Mouse (Mus musculus): ENCODE results near the gene 4933411K16Rik. TPM values are rescaled to one million over a fixed set of nuclear protein-coding genes. Genes with fewer than 3 reads are reported as not detected.

4933411K16Rik gene
- total RNA-seq (2015), result not detected in 2 replicates
- not detected in 2 replicates for total RNA-seq (2017)

GRCm38 (mm10) chr19:42051948-42052347 is at the start of gene 4933411K16Rik:
Gene 4933411K16Rik, plus strand, starts transcription at chr19:42052248.
- ATAC-seq (replicated peaks; ENCODE audit: poor library complexity), result no peak

- ATAC-seq (replicated peaks; ENCODE audit: poor library complexity), result no peak
Measured at GRCm38 (mm10) chr19:42004258-42004657, 47.8 kb upstream of the 4933411K16Rik start.

DNA sequence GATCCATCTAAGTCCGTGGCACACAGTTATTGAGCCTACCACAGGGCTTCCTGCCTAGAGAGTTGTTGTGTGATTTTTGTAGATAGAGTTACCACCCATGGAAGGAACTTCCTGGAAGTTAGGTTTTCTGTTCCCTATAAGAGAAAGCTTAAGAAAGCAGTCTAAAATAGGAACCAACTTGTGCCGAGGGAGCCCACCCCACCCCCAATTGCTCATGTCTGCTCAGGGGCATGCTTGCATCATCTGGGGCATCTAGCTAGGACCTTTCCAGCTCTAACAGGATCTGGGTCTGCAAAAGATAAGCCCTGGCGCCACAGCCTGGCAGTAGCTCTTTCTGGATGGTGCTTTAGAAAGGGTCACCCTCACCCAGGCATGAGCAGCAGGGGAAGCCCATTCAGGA is 46.4 kb upstream of the 4933411K16Rik start:
- ATAC-seq (replicated peaks; ENCODE audit: poor library complexity), result peak; percentile 79

DNA sequence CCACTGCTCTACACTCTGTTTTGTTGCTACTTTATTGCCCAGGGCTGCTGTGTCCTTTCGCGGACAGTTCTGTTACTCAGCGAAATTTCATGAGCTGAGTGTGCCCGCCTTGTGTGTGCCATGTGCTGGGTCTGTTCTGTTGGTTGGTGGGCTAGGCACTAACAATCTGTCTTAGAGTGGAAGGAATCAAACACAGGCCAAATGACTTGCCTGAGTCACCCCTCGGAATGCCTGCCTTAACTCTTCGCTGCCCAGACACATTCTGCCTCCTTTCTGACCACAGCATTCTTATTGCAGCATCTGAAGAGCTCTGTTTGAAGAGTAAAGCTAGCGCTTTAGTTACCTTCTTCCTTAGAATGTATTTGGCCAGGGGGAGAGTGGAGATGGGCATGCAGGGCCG is 45.5 kb upstream of the 4933411K16Rik start:
- ATAC-seq (replicated peaks; ENCODE audit: poor library complexity), result no peak

GRCm38 (mm10) chr19:42008586-42008985 is 43.5 kb upstream of the 4933411K16Rik start:
- no peak for ATAC-seq (replicated peaks; ENCODE audit: poor library complexity)

- no peak for ATAC-seq (replicated peaks; ENCODE audit: poor library complexity)
Measured at GRCm38 (mm10) chr19:42009067-42009466, 43.0 kb upstream of the 4933411K16Rik start.

DNA sequence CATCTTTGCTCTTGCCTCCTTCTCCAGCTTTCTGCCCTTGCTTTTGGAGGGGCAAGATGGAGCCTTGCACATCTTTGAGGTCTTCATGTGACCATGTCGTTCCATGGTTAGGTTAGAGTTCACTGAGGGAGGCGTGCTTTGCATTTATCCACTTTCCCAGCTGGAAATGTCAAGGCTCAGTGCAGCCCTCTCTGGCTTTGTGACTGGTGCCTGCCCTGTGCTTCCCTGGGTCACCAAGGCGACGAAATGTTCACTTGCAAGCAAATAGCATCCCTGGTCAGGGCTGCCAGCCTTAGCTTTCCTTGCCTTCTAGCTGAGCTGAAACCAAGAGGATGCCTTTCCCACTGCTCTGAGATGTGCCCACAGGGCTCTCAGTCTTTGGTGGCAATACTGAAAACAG is 41.6 kb upstream of the 4933411K16Rik start:
- ATAC-seq (replicated peaks; ENCODE audit: poor library complexity), result no peak

- no peak for ATAC-seq (replicated peaks; ENCODE audit: poor library complexity)
Measured at GRCm38 (mm10) chr19:42011123-42011522, 40.9 kb upstream of the 4933411K16Rik start.

- no peak for ATAC-seq (replicated peaks; ENCODE audit: poor library complexity)
Measured at GRCm38 (mm10) chr19:42014231-42014825, 37.7 kb upstream of the 4933411K16Rik start.

- ATAC-seq (replicated peaks; ENCODE audit: poor library complexity), result no peak
Measured at GRCm38 (mm10) chr19:42015001-42015400, 37.0 kb upstream of the 4933411K16Rik start.

DNA sequence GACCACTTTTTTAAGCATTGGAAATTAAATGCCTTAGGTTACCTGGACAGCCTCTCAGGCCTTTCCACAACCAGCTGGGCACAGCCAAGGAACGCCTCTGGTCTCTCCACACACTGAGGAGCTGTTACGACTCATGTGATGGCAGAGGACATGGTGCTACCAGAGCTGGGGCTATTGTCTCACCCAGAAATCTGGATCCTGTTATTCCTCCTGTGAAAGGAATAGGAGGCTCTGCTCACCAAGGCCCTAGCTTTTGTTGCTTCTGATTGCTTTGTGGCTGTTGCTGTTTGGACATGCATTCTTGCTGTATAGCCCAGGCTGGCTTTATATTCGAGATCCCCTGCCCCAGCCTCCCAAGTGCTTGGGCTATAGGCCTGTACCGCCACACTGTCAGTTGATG is 35.8 kb upstream of the 4933411K16Rik start:
- no peak for ATAC-seq (replicated peaks; ENCODE audit: poor library complexity)

DNA sequence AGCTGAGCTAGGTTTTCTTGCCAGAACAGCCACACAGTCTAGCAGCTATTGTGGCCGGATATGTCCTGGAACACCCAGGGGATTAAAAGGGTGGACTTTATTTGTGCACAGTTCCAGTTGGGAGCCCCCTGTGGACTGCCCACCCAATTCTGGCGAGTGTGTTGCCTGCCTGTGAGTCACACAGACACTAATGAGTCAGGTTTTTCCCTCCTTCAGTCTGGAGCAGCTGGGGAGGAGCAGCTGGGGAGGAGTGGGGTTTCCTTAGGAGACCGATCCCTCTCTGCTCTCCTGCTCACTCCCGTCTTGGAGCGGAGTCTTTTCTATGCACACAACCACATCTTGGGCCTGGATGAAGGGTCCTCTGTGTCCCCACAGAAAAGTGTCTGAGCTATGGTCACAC is 35.2 kb upstream of the 4933411K16Rik start:
- ATAC-seq (replicated peaks; ENCODE audit: poor library complexity), result no peak

- ATAC-seq (replicated peaks; ENCODE audit: poor library complexity), result peak; percentile 61
Measured at GRCm38 (mm10) chr19:42017399-42018247, 34.4 kb upstream of the 4933411K16Rik start.

DNA sequence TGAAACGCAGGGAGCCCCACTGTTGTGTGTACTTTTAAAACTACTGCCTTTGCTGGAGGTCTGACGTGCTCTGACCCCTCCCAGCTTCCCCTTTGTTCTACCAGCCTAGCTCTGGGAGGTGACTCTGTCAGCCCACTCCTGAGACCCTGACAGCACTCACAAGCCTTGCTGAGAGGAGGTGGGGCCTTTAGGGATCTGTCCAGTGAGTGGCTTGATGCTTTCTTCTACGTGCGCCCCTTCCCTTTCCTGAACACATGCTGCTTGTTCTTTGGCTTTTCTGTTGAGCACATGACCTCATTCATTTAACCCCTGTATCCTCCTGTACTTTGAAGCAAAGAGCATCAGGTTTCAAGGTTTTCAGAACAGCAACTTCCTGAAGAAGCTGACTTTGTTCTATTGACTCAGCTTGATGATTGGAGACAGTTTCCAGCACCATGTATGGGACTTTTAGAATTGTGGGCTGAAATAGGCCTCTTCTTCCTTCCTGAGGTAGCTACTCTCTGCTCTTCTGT is 33.0 kb upstream of the 4933411K16Rik start:
- peak; percentile 62 for ATAC-seq (replicated peaks; ENCODE audit: poor library complexity)

DNA sequence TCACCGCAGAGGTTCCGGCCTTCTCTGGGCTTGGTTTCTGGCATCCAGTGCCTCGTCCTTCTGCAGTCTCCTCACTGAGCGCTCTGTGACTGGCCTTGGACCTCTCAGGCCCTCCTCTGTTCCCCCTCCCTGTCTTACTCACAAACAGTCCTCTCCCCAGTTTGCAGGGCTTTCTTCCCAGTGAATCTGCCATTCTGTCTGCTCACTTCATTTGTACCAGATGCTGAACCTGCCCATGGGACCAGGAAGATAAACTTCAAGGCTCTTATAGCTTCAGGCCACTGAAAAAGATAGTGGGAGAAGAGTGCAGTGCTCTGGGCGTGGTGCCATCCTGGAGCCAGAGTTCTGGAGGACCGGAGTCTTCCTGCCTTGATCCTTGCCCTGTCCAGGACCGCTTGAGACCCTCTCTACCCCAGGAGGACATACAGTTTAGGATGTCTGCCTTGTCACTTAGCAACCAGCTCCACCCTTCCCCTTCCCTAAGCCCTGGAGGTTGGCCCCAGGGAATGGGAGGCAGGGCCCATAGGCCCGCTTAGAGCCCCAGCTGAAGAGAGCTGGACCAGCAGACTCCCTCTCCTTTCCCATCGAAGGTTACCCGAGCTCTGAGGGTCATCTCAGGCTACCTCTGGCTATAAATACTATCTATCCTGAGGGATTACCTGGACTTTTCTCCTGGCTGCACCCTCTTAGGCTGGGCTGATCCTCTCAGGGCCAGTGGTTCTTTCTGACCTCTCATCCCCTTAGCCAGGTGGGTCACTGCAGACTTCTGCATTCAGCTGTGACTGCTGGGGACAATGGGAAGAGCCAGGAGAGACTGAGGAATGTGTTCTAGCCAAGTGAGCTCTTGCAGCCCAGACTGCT is 30.1 kb upstream of the 4933411K16Rik start:
- no peak for ATAC-seq (replicated peaks; ENCODE audit: poor library complexity)

GRCm38 (mm10) chr19:42022542-42022848 is 29.6 kb upstream of the 4933411K16Rik start:
- ATAC-seq (replicated peaks; ENCODE audit: poor library complexity), result no peak

- peak; percentile 98 for ATAC-seq (replicated peaks; ENCODE audit: poor library complexity)
Measured at GRCm38 (mm10) chr19:42026158-42026557, 25.9 kb upstream of the 4933411K16Rik start.

- no peak for ATAC-seq (replicated peaks; ENCODE audit: poor library complexity)
Measured at GRCm38 (mm10) chr19:42031112-42031511, 20.9 kb upstream of the 4933411K16Rik start.

DNA sequence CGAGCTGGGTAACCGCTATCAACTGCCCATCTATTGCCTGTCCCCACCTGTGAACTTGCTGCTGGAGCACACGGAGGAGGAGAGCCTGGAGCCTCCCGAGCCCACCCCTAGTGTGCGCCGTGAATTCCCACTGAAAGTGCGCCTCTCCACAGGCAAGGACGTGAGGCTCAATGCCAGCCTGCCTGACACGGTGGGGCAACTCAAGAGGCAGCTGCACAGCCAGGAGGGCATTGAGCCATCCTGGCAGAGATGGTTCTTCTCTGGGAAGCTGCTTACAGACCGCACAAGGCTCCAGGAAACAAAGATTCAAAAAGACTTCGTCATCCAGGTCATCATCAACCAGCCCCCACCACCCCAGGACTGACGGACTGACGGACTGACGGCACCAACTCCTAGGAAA is 18.4 kb upstream of the 4933411K16Rik start:
- ATAC-seq (replicated peaks; ENCODE audit: poor library complexity), result no peak

- no peak for ATAC-seq (replicated peaks; ENCODE audit: poor library complexity)
Measured at GRCm38 (mm10) chr19:42034146-42034775, 17.8 kb upstream of the 4933411K16Rik start.
